Mouse (Mus musculus): ENCODE data around the gene Cul9. TPM values are rescaled to one million over a fixed set of nuclear protein-coding genes. Genes with fewer than 3 reads are reported as not detected.
"Not testable (repeated sequence)": the region's sequence is repeated elsewhere in the genome, so short reads cannot be mapped to it uniquely, and the experiment has no call there.

The Cul9 gene
- polyA plus RNA-seq, 1 experiment from 2014 or later = 16.4 TPM

- H3K27ac ChIP-seq (replicated peaks); H3K9me3 ChIP-seq; H3K4me3 ChIP-seq; ATAC-seq (ENCODE audit: low read depth); H3K9ac ChIP-seq: not testable (repeated sequence)
- Histone ChIP-seq H3K4me2 (peak overlapping the region; percentile 82; the same call in 1 of the 2 replicates), H3K36me3 (peaks cover 22% of the 10 kb centered on the region; the same call in 1 of the 2 replicates), H3K27me3 (peaks cover 28% of the 10 kb centered on the region), H3K4me1 (replicated peaks) (peaks cover 11% of the 10 kb centered on the region)
Measured at GRCm38 (mm10) chr17:46496081-46496480, 50.1 kb downstream of the Cul9 start.

GRCm38 (mm10) chr17:46495486-46495885 is 50.7 kb downstream of the Cul9 start:
- H3K9me3 ChIP-seq = no peaks in the 10 kb centered on the region
- H3K4me3 ChIP-seq = no peak overlapping the region
- H3K4me2 ChIP-seq = no peak overlapping the region
- H3K9ac ChIP-seq = no peak overlapping the region
- no peak for ATAC-seq (ENCODE audit: low read depth)
- 82% methylated on average over 5 of the region's 5 CpGs for WGBS
- H3K4me1 ChIP-seq (replicated peaks) = peaks cover 11% of the 10 kb centered on the region
- no peak overlapping the region for H3K27ac ChIP-seq (replicated peaks)
- H3K36me3 ChIP-seq = peaks cover 19% of the 10 kb centered on the region; the same call in 1 of the 2 replicates
- H3K27me3 ChIP-seq = peaks cover 28% of the 10 kb centered on the region

- WGBS = 0% methylated on average over 18 of the region's 49 CpGs
- H3K9me3 ChIP-seq = no peaks in the 10 kb centered on the region
- peaks cover 48% of the 10 kb centered on the region for H3K4me1 ChIP-seq (replicated peaks)
- peak within 1 kb of the TSS; percentile 79 for H3K27ac ChIP-seq (replicated peaks)
- no peaks in the 10 kb centered on the region for H3K36me3 ChIP-seq
- peak within 1 kb of the TSS; percentile 78 for H3K4me3 ChIP-seq
- H3K9ac ChIP-seq = peak within 1 kb of the TSS; percentile 97
- H3K27me3 ChIP-seq = peaks cover 32% of the 10 kb centered on the region
- peak within 1 kb of the TSS; percentile 75 for H3K4me2 ChIP-seq
- peak; percentile 71 for ATAC-seq (ENCODE audit: low read depth)
Measured at GRCm38 (mm10) chr17:46487431-46487830, 58.8 kb downstream of the Cul9 start, which contains the start of gene Ttbk1. Gene Ttbk1, minus strand, starts transcription at chr17:46487675.

DNA sequence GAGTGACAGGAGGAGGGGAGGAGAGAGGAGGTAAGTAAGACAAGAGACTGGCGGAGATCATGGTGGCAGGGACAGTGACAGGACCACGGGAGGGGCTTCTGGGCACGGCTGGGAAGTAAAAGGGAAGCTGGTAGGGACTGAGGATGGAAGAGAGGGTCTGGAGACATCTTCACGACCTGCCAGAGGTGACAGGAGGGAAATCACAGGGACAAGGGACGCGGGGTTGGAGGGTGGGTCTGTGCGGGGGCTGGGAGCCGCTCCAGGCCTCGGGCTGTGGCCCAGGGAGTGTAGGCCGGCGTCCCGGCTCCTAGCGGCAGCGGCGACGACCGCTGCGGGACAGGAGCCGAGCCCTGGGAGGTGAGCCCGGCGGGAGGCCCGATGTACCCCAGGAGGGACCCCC is 59.2 kb downstream of the Cul9 start:
- H3K27ac ChIP-seq (replicated peaks) = peak overlapping the region; percentile 79
- H3K9ac ChIP-seq = peak overlapping the region; percentile 97
- peaks cover 2% of the 10 kb centered on the region for H3K36me3 ChIP-seq
- peak overlapping the region; percentile 78 for H3K4me3 ChIP-seq
- 2% methylated on average over 22 of the region's 22 CpGs for WGBS
- H3K4me1 ChIP-seq (replicated peaks) = peaks cover 48% of the 10 kb centered on the region
- peak overlapping the region; percentile 75 for H3K4me2 ChIP-seq
- peak; percentile 51 for ATAC-seq (ENCODE audit: low read depth)
- peaks cover 32% of the 10 kb centered on the region for H3K27me3 ChIP-seq
- no peaks in the 10 kb centered on the region for H3K9me3 ChIP-seq

DNA sequence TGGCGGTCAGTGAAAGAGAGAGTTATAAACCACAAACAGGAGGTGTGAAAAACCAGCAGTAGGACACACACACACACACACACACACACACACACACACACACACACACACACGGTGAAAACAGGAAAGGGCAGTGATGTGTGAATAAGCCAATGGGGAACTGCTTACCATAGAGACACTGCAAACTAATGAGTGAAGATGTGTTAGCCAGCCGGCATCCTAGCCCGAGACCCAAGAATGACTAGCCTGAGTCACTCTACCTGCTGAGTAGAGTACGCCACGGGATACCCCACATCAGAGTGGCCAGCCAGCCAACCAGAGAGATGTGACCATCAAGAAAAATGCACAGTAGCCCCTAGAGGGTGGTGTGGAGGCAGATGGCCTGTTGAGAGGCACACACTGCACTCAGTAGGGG is 61.7 kb downstream of the Cul9 start:
- Histone ChIP-seq H3K4me1 (replicated peaks) (peaks cover 48% of the 10 kb centered on the region), H3K9me3 (no peaks in the 10 kb centered on the region), H3K27me3 (peaks cover 26% of the 10 kb centered on the region), H3K4me2 (peak overlapping the region; percentile 77), H3K4me3 (peak overlapping the region; percentile 40), H3K27ac (replicated peaks) (no peak overlapping the region; the same call in 1 of the 2 replicates), H3K36me3 (peaks cover 26% of the 10 kb centered on the region), H3K9ac (peak overlapping the region; percentile 73)
- WGBS = 8% methylated on average over 6 of the region's 6 CpGs
- 0 out of 2 replicates have a peak, but pooled peaks have one; percentile 3 for ATAC-seq (ENCODE audit: low read depth)

DNA sequence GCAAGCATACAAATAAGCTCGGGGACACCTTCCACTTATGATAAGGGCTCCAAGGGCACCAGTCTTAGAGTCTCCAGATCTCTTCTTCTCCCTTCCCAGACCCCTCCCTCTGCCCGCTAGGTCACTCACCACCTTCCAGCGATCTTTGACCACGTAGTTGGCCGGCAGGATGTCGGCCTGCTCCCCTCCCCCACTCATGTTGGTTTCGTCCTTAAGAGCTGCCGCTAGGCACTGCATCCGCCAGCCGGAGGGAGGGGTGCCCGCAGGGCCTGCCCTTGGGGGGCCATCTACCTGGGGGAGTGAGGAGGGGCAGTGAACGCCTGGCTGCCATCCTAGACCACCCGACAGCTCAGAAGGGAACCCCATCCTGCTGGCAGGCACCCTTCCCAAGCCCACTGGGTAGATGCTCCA is 62.2 kb downstream of the Cul9 start:
- Histone ChIP-seq H3K27me3 (peaks cover 24% of the 10 kb centered on the region), H3K4me3 (peak overlapping the region; percentile 40), H3K9me3 (no peaks in the 10 kb centered on the region), H3K4me2 (peak overlapping the region; percentile 77), H3K36me3 (peaks cover 31% of the 10 kb centered on the region), H3K4me1 (replicated peaks) (peaks cover 48% of the 10 kb centered on the region), H3K27ac (replicated peaks) (peak overlapping the region; percentile 65), H3K9ac (peak overlapping the region; percentile 73)
- 0 out of 2 replicates have a peak, but pooled peaks have one; percentile 2 for ATAC-seq (ENCODE audit: low read depth)
- WGBS = 1% methylated on average over 13 of the region's 13 CpGs

DNA sequence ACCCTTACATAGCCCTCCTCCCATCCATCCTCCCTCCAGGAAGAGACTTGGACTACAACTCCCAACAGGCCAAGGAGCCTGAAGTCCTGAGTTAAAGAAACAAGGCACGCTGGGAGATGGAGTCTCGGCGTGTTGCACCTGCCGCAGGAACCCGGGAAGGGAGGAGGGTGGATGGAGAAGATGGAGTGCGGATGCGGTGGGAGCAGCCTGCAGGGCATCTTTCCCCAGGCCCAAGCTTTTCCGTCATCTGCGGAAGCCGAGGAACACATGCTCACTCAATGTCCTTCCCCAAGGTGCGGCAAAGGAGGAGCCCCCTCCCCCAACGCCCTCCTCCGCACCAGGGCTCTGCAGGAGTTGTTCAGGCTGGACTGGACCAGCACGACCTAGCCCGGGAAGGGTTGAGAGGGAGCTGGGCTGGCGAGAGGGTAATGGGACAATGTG is 62.6 kb downstream of the Cul9 start:
- H3K27ac ChIP-seq (replicated peaks) = peak overlapping the region; percentile 65
- H3K36me3 ChIP-seq = peaks cover 35% of the 10 kb centered on the region
- WGBS = 2% methylated on average over 16 of the region's 16 CpGs
- peaks cover 19% of the 10 kb centered on the region for H3K27me3 ChIP-seq
- H3K4me3 ChIP-seq = peak overlapping the region; percentile 40
- H3K9me3 ChIP-seq = no peaks in the 10 kb centered on the region
- H3K4me1 ChIP-seq (replicated peaks) = peaks cover 48% of the 10 kb centered on the region
- H3K4me2 ChIP-seq = peak overlapping the region; percentile 77
- H3K9ac ChIP-seq = peak overlapping the region; percentile 73
- ATAC-seq (ENCODE audit: low read depth) = peak; percentile 28; the same call in 1 of the 2 replicates

GRCm38 (mm10) chr17:46477286-46477685 is 68.9 kb downstream of the Cul9 start:
- peaks cover 94% of the 10 kb centered on the region for H3K36me3 ChIP-seq

DNA sequence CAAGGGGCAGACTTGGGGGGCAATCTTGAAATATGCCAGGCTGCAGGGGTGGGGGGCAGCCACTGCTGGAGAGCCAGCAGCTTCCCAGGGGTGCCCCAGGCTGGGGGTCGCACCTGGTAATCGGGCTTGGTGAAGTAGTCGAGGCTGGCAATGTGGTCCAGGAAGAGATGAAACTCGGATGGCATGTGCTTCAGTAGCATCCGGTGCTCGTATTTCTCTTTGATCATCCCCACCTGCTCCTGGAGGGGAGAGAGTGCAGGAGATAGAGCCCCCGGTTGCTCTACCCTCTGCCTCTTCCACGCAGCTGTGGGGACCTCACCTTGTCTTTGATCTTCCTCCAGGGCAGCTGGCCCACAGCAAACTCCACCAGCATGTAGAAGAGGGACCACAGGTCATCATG is 69.6 kb downstream of the Cul9 start:
- Histone ChIP-seq H3K27ac (replicated peaks) (no peak overlapping the region), H3K36me3 (peaks cover 95% of the 10 kb centered on the region), H3K9ac (no peak overlapping the region), H3K4me2 (no peak overlapping the region), H3K27me3 (no peaks in the 10 kb centered on the region), H3K9me3 (no peaks in the 10 kb centered on the region), H3K4me3 (no peak overlapping the region), H3K4me1 (replicated peaks) (no peaks in the 10 kb centered on the region)
- ATAC-seq (ENCODE audit: low read depth) = no peak
- WGBS = 81% methylated on average over 8 of the region's 8 CpGs

More at GRCm38 (mm10) chr17:46477286-46477685, 68.9 kb downstream of the Cul9 start:
- H3K9ac ChIP-seq = no peak overlapping the region
- no peaks in the 10 kb centered on the region for H3K27me3 ChIP-seq
- H3K4me3 ChIP-seq = no peak overlapping the region
- H3K27ac ChIP-seq (replicated peaks) = no peak overlapping the region
- no peaks in the 10 kb centered on the region for H3K4me1 ChIP-seq (replicated peaks)
- H3K9me3 ChIP-seq = no peaks in the 10 kb centered on the region
- ATAC-seq (ENCODE audit: low read depth) = no peak
- 81% methylated on average over 15 of the region's 15 CpGs for WGBS
- H3K4me2 ChIP-seq = no peak overlapping the region

DNA sequence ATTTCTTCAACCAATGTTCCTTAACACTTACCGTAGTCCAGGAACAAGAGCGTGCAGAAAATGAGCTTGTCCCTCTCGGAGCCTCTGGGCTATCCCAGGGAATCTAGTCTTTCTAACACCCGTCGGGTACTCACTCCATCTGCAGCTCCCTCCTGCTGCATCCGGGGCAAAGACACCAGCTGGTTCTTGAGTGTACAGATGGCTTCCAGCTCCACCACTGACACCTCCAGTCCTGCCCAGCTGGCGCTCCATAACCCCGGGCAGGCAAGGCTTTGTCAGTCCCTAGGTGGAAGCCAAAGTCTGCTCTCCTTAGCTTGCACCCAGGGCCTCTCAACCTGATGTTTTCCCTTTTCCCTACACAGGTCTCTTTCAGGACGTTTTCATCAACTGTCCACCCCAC is 78.4 kb downstream of the Cul9 start:
- WGBS = 69% methylated on average over 9 of the region's 9 CpGs
- H3K9me3 ChIP-seq = no peaks in the 10 kb centered on the region
- no peak overlapping the region for H3K27ac ChIP-seq (replicated peaks)
- H3K27me3 ChIP-seq = no peaks in the 10 kb centered on the region; the same call in 1 of the 2 replicates
- H3K4me1 ChIP-seq (replicated peaks) = no peaks in the 10 kb centered on the region; the same call in 1 of the 2 replicates
- no peak overlapping the region for H3K9ac ChIP-seq
- no peak overlapping the region for H3K4me3 ChIP-seq
- no peak overlapping the region for H3K4me2 ChIP-seq
- ATAC-seq (ENCODE audit: low read depth) = no peak
- H3K36me3 ChIP-seq = peaks cover 89% of the 10 kb centered on the region

DNA sequence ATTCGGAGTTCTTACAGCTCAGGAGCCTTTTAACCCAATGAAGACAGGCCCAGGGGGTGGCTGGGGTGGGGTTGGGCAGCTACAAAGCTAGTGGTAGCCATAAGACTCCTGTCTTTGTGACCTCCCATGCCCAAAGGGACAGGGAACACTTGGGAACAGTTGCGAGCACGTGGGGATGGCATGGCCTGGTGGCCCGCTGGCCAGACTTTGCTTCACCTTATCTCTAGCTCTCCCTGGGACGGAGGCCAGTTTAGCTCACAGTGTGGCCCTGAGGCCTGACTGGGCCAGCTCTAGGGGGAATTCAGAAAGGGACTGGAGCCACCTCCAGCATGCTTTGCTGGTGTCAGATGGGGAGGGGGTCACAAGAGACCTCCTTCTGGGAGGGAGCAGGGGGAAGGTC is 84.0 kb downstream of the Cul9 start:
- no peak for ATAC-seq (ENCODE audit: low read depth)
- H3K9me3 ChIP-seq = no peaks in the 10 kb centered on the region
- peaks cover 41% of the 10 kb centered on the region for H3K27me3 ChIP-seq
- peaks cover 8% of the 10 kb centered on the region for H3K4me1 ChIP-seq (replicated peaks)
- H3K36me3 ChIP-seq = peaks cover 69% of the 10 kb centered on the region
- no peak overlapping the region for H3K27ac ChIP-seq (replicated peaks)
- WGBS = 87% methylated on average over 5 of the region's 5 CpGs
- no peak overlapping the region for H3K4me2 ChIP-seq
- H3K4me3 ChIP-seq = no peak overlapping the region
- H3K9ac ChIP-seq = no peak overlapping the region

DNA sequence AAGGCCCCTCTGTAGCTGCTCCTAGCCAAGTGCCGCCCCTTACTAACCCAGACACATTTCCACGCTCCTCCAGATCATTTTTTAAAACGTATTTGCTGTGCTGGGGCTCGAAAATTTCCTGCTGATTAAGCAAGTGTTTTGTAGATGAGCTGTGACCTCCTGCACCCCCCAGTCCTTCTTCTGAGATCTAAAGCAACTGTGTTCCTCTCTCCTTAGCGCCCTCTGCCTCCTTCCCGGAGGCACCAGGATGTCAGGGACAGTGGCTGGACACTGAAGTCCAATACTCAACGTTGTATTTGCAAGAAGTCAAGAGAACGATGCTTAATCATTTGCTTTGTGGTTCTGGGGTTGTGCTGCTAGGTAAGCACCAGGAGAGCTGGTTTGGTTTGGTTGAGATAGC is 84.8 kb downstream of the Cul9 start:
- ATAC-seq (ENCODE audit: low read depth) = no peak
- Histone ChIP-seq H3K4me3 (peak overlapping the region; percentile 20; the same call in 1 of the 2 replicates), H3K9ac (peak overlapping the region; percentile 48; the same call in 1 of the 2 replicates), H3K4me1 (replicated peaks) (peaks cover 8% of the 10 kb centered on the region), H3K4me2 (peak overlapping the region; percentile 44), H3K9me3 (no peaks in the 10 kb centered on the region), H3K27me3 (peaks cover 48% of the 10 kb centered on the region), H3K27ac (replicated peaks) (no peak overlapping the region), H3K36me3 (peaks cover 60% of the 10 kb centered on the region)
- WGBS = 17% methylated on average over 8 of the region's 8 CpGs

- H3K4me2 ChIP-seq = peak overlapping the region; percentile 44
- H3K36me3 ChIP-seq = peaks cover 55% of the 10 kb centered on the region
- H3K4me1 ChIP-seq (replicated peaks) = peaks cover 15% of the 10 kb centered on the region
- peak overlapping the region; percentile 48 for H3K9ac ChIP-seq
- 3% methylated on average over 32 of the region's 32 CpGs for WGBS
- H3K9me3 ChIP-seq = no peaks in the 10 kb centered on the region
- H3K4me3 ChIP-seq = peak overlapping the region; percentile 20
- H3K27ac ChIP-seq (replicated peaks) = no peak overlapping the region
- ATAC-seq (ENCODE audit: low read depth) = no peak
- peaks cover 54% of the 10 kb centered on the region for H3K27me3 ChIP-seq
Measured at GRCm38 (mm10) chr17:46460673-46461072, 85.5 kb downstream of the Cul9 start.

Data from neural tube, embryonic 13.5 days (tissue).